Mouse (Mus musculus): ENCODE measurements around the gene Atp8a2. TPM values are rescaled to one million over a fixed set of nuclear protein-coding genes. Genes with fewer than 3 reads are reported as not detected.

Gene Atp8a2
- polyA plus RNA-seq (2017; shearing (Covaris generic)), result 7.4 TPM

GRCm38 (mm10) chr14:60196884-60197283 is at the start of gene Atp8a2:
Gene Atp8a2, minus strand, starts transcription at chr14:60197179.

GRCm38 (mm10) chr14:59625158-59625805 is 571.7 kb downstream of the Atp8a2 start, which contains the start of gene Shisa2:
Gene Shisa2, plus strand, starts transcription at chr14:59625308.

GRCm38 (mm10) chr14:59597398-59598259 is 599.4 kb downstream of the Atp8a2 start, which contains the start of gene Cdadc1:
Gene Cdadc1, minus strand, starts transcription at chr14:59597959.

Other genes with a start within 250 kb of the Atp8a2 start
- gene Nupl1, start 54.3 kb upstream of the Atp8a2 start, polyA plus RNA-seq (2017; shearing (Covaris generic)), result 0.19 TPM
- 51.8 TPM for gene Gm49336, start 54.3 kb upstream of the Atp8a2 start, polyA plus RNA-seq (2017; shearing (Covaris generic))
- gene Mtmr6, start 68.0 kb upstream of the Atp8a2 start, polyA plus RNA-seq (2017; shearing (Covaris generic)), result 63.3 TPM
- gene Amer2, start 176.1 kb upstream of the Atp8a2 start, polyA plus RNA-seq (2017; shearing (Covaris generic)), result not detected